Mouse (Mus musculus): ENCODE data around the gene Degs2. TPM values are rescaled to one million over a fixed set of nuclear protein-coding genes. Genes with fewer than 3 reads are reported as not detected.

The Degs2 gene
- polyA plus RNA-seq, 1 experiment from 2014 or later, result 1.3 TPM

- Histone ChIP-seq H3K4me1 (peaks cover 13% of the 10 kb centered on the region), H3K9me3 (no peaks in the 10 kb centered on the region), H3K27ac (no peak overlapping the region), H3K36me3 (no peaks in the 10 kb centered on the region), H3K9ac (no peak overlapping the region), H3K27me3 (peaks cover 44% of the 10 kb centered on the region), H3K4me3 (no peak overlapping the region), H3K4me2 (no peak overlapping the region)
- no peak for ATAC-seq (ENCODE audit: insufficient number of reproducible peaks, low FRiP score, low TSS enrichment, low read depth)
- WGBS, result 68% methylated on average over 11 of the region's 11 CpGs
Observed at GRCm38 (mm10) chr12:108698697-108699471, 3.2 kb downstream of the Degs2 start.

- Histone ChIP-seq H3K4me2 (no peak overlapping the region), H3K4me3 (no peak overlapping the region), H3K4me1 (no peaks in the 10 kb centered on the region), H3K27me3 (no peaks in the 10 kb centered on the region), H3K9me3 (no peaks in the 10 kb centered on the region), H3K27ac (no peak overlapping the region), H3K9ac (no peak overlapping the region), H3K36me3 (peaks cover 7% of the 10 kb centered on the region; the same call in 1 of the 2 replicates)
- ATAC-seq (ENCODE audit: insufficient number of reproducible peaks, low FRiP score, low TSS enrichment, low read depth), result no peak
- 94% methylated on average over 1 of the region's 1 CpGs for WGBS
Observed at GRCm38 (mm10) chr12:108694223-108694622, 7.9 kb downstream of the Degs2 start.

- 55% methylated on average over 2 of the region's 2 CpGs for WGBS
- Histone ChIP-seq H3K9ac (no peak overlapping the region), H3K4me1 (no peaks in the 10 kb centered on the region), H3K4me3 (no peak overlapping the region), H3K36me3 (peaks cover 13% of the 10 kb centered on the region), H3K27me3 (no peaks in the 10 kb centered on the region), H3K27ac (no peak overlapping the region), H3K9me3 (no peaks in the 10 kb centered on the region), H3K4me2 (no peak overlapping the region)
- no peak for ATAC-seq (ENCODE audit: insufficient number of reproducible peaks, low FRiP score, low TSS enrichment, low read depth)
Observed at GRCm38 (mm10) chr12:108693592-108693991, 8.5 kb downstream of the Degs2 start.

GRCm38 (mm10) chr12:108690529-108690928 is 11.6 kb downstream of the Degs2 start:
- Histone ChIP-seq H3K36me3 (peaks cover 43% of the 10 kb centered on the region), H3K9ac (no peak overlapping the region), H3K27ac (no peak overlapping the region), H3K27me3 (no peaks in the 10 kb centered on the region), H3K4me2 (no peak overlapping the region), H3K4me3 (no peak overlapping the region), H3K4me1 (peaks cover 7% of the 10 kb centered on the region), H3K9me3 (no peaks in the 10 kb centered on the region)
- 74% methylated on average over 9 of the region's 9 CpGs for WGBS
- ATAC-seq (ENCODE audit: insufficient number of reproducible peaks, low FRiP score, low TSS enrichment, low read depth), result no peak

GRCm38 (mm10) chr12:108689167-108689566 is 12.9 kb downstream of the Degs2 start:
- WGBS, result 86% methylated on average over 9 of the region's 9 CpGs
- ATAC-seq (ENCODE audit: insufficient number of reproducible peaks, low FRiP score, low TSS enrichment, low read depth), result no peak
- H3K4me1 ChIP-seq, result peaks cover 7% of the 10 kb centered on the region
- no peaks in the 10 kb centered on the region for H3K27me3 ChIP-seq
- H3K36me3 ChIP-seq, result peaks cover 53% of the 10 kb centered on the region
- no peak overlapping the region for H3K27ac ChIP-seq
- no peak overlapping the region for H3K4me2 ChIP-seq
- H3K4me3 ChIP-seq, result no peak overlapping the region
- H3K9me3 ChIP-seq, result no peaks in the 10 kb centered on the region
- no peak overlapping the region for H3K9ac ChIP-seq

- no peaks in the 10 kb centered on the region for H3K27me3 ChIP-seq
- H3K4me1 ChIP-seq, result peaks cover 7% of the 10 kb centered on the region
- WGBS, result 71% methylated on average over 6 of the region's 6 CpGs
- no peaks in the 10 kb centered on the region for H3K9me3 ChIP-seq
- peaks cover 75% of the 10 kb centered on the region for H3K36me3 ChIP-seq
- H3K4me2 ChIP-seq, result no peak overlapping the region
- no peak for ATAC-seq (ENCODE audit: insufficient number of reproducible peaks, low FRiP score, low TSS enrichment, low read depth)
- no peak overlapping the region for H3K4me3 ChIP-seq
- no peak overlapping the region for H3K27ac ChIP-seq
- no peak overlapping the region for H3K9ac ChIP-seq
Observed at GRCm38 (mm10) chr12:108686926-108687325, 15.2 kb downstream of the Degs2 start.

- no peak overlapping the region for H3K27ac ChIP-seq
- H3K4me3 ChIP-seq, result no peak overlapping the region
- no peak overlapping the region for H3K9ac ChIP-seq
- no peak for ATAC-seq (ENCODE audit: insufficient number of reproducible peaks, low FRiP score, low TSS enrichment, low read depth)
- no peak overlapping the region for H3K4me2 ChIP-seq
- H3K4me1 ChIP-seq, result peaks cover 7% of the 10 kb centered on the region
- H3K9me3 ChIP-seq, result no peaks in the 10 kb centered on the region
- 65% methylated on average over 6 of the region's 6 CpGs for WGBS
- H3K36me3 ChIP-seq, result peaks cover 80% of the 10 kb centered on the region
- H3K27me3 ChIP-seq, result no peaks in the 10 kb centered on the region
Observed at GRCm38 (mm10) chr12:108686463-108686862, 15.7 kb downstream of the Degs2 start.

GRCm38 (mm10) chr12:108682240-108683023 is 19.7 kb downstream of the Degs2 start:
- no peak overlapping the region for H3K9ac ChIP-seq
- no peaks in the 10 kb centered on the region for H3K9me3 ChIP-seq
- 82% methylated on average over 13 of the region's 13 CpGs for WGBS
- no peak for ATAC-seq (ENCODE audit: insufficient number of reproducible peaks, low FRiP score, low TSS enrichment, low read depth)
- H3K27me3 ChIP-seq, result no peaks in the 10 kb centered on the region
- peaks cover 89% of the 10 kb centered on the region for H3K36me3 ChIP-seq
- H3K4me1 ChIP-seq, result peaks cover 7% of the 10 kb centered on the region
- H3K4me3 ChIP-seq, result no peak overlapping the region
- H3K27ac ChIP-seq, result no peak overlapping the region
- H3K4me2 ChIP-seq, result no peak overlapping the region

GRCm38 (mm10) chr12:108680861-108681260 is 21.3 kb downstream of the Degs2 start:
- peaks cover 88% of the 10 kb centered on the region for H3K36me3 ChIP-seq
- H3K4me3 ChIP-seq, result no peak overlapping the region
- H3K9ac ChIP-seq, result no peak overlapping the region
- no peak for ATAC-seq (ENCODE audit: insufficient number of reproducible peaks, low FRiP score, low TSS enrichment, low read depth)
- no peak overlapping the region for H3K27ac ChIP-seq
- H3K9me3 ChIP-seq, result no peaks in the 10 kb centered on the region
- H3K27me3 ChIP-seq, result no peaks in the 10 kb centered on the region
- peaks cover 2% of the 10 kb centered on the region; the same call in 1 of the 2 replicates for H3K4me1 ChIP-seq
- 81% methylated on average over 8 of the region's 8 CpGs for WGBS
- no peak overlapping the region for H3K4me2 ChIP-seq

GRCm38 (mm10) chr12:108678366-108678765 is 23.7 kb downstream of the Degs2 start:
- 83% methylated on average over 4 of the region's 4 CpGs for WGBS
- Histone ChIP-seq H3K9me3 (no peaks in the 10 kb centered on the region), H3K27ac (no peak overlapping the region), H3K36me3 (peaks cover 78% of the 10 kb centered on the region), H3K4me3 (no peak overlapping the region), H3K27me3 (no peaks in the 10 kb centered on the region), H3K4me1 (peaks cover 7% of the 10 kb centered on the region; the same call in 1 of the 2 replicates), H3K4me2 (no peak overlapping the region), H3K9ac (no peak overlapping the region)
- ATAC-seq (ENCODE audit: insufficient number of reproducible peaks, low FRiP score, low TSS enrichment, low read depth), result no peak

- H3K36me3 ChIP-seq, result peaks cover 76% of the 10 kb centered on the region
- no peaks in the 10 kb centered on the region for H3K9me3 ChIP-seq
- H3K4me3 ChIP-seq, result no peak overlapping the region
- no peak overlapping the region for H3K9ac ChIP-seq
- peaks cover 7% of the 10 kb centered on the region; the same call in 1 of the 2 replicates for H3K4me1 ChIP-seq
- no peak for ATAC-seq (ENCODE audit: insufficient number of reproducible peaks, low FRiP score, low TSS enrichment, low read depth)
- H3K4me2 ChIP-seq, result no peak overlapping the region
- H3K27ac ChIP-seq, result no peak overlapping the region
- H3K27me3 ChIP-seq, result no peaks in the 10 kb centered on the region
- WGBS, result 89% methylated on average over 5 of the region's 5 CpGs
Observed at GRCm38 (mm10) chr12:108677116-108677515, 25.0 kb downstream of the Degs2 start.

All from limb, embryonic 15.5 days (tissue).